Mouse (Mus musculus) lung, adult 2 months (tissue): ENCODE results near the gene Tcf7l1. TPM values are rescaled to one million over a fixed set of nuclear protein-coding genes. Genes with fewer than 3 reads are reported as not detected.

Source experiments
- DNase-seq: peaks from one replicate; pipeline ENCODE4 v3.0.0; 2022
- H3K4me1 ChIP-seq: fragments of 200-500 bp; 2 replicates; pipeline ENCODE4 v1.6.1; 2011; ENCODE audit warnings: low read length; ENCODE audit not compliant: control insufficient read depth, insufficient read depth
- H3K4me3 ChIP-seq: fragments of 200-500 bp; replicated peaks from 2 replicates; pipeline ENCODE3; 2011; ENCODE audit warnings: low read depth, mild to moderate bottlenecking, control low read depth, low read length; ENCODE audit errors: extremely low read depth
- CTCF ChIP-seq: fragments of 200-500 bp; IDR thresholded peaks from 2 replicates; pipeline ENCODE4 v1.5.1; 2011; ENCODE audit warnings: mild to moderate bottlenecking, low read length, control low read depth; ENCODE audit not compliant: insufficient read depth
- POLR2A ChIP-seq: fragments of 200-500 bp; IDR thresholded peaks from 2 replicates; pipeline ENCODE4 v1.6.1; 2011; ENCODE audit warnings: low read depth, mild to moderate bottlenecking, control low read depth, low read length, borderline replicate concordance; ENCODE audit errors: extremely low read depth
- WGBS: fragments of 180-500 bp; shearing (Covaris S2); methylation state at CpG from one replicate; pipeline ENCODE4 v1.1.7; 2018; 5-methylcytosine and 5-hydroxymethylcytosine counted together
- polyA plus RNA-seq: library from polyadenylated mRNA; depleted of rRNA; stranded (reverse); fragments of >200 nt; gene quantifications from 2 replicates; pipeline ENCODE4 v1.2.3, GENCODE M21; 2012

Gene Tcf7l1
- polyA plus RNA-seq, 1 experiment: 30.1 TPM

DNA sequence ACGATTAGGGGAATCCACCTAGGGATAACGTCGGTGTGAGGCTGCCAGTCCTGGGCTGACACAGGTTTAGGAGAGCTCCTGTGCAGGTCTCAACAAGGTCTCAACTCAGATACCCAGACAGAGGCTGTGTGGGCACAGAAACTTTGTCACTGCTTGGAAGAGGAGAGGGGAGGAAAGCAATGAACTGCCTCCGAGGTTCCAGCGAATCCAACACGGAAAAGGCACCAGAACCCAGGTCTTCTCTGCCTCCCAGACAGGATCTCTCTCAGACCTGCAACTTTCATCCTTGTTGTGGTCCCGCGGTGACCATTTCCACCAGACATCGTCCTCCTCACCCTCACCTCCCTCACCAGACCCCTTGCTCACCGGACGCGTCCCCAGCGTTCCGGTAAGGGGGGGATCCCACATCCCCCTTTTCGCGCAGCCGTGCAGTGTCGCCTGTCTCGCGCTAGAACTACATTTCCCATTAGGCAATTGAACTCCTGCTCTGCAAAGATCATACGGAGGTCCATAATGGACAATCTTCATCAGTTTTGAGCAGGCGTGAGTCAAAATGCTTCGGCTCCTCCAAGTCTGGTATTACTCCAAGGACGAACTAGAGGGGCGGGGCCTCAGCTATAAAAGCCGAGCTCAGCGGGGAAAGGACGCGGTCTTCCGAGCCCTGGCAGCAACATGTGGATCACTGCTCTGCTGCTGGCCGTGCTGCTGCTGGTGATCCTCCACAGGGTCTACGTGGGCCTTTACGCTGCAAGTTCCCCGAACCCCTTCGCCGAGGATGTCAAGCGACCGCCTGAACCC is 190.9 kb downstream of the Tcf7l1 start, which contains the start of the genes Elmod3 and Retsat:
Gene Elmod3 (minus strand): TSS at position 458 of the 798 bp plus-strand sequence.
Gene Retsat (plus strand): TSS at position 520 of the 798 bp plus-strand sequence.
- peaks cover 6% of the 10 kb centered on the region; the same call in 1 of the 2 replicates for H3K4me1 ChIP-seq
- peak within 1 kb of the TSS; percentile 99 for H3K4me3 ChIP-seq
- TF ChIP-seq POLR2A: peak; percentile 97
- TF ChIP-seq CTCF: no peak
- peak; percentile 91 for DNase-seq
- 1% methylated on average over 38 of the region's 38 CpGs for WGBS

DNA sequence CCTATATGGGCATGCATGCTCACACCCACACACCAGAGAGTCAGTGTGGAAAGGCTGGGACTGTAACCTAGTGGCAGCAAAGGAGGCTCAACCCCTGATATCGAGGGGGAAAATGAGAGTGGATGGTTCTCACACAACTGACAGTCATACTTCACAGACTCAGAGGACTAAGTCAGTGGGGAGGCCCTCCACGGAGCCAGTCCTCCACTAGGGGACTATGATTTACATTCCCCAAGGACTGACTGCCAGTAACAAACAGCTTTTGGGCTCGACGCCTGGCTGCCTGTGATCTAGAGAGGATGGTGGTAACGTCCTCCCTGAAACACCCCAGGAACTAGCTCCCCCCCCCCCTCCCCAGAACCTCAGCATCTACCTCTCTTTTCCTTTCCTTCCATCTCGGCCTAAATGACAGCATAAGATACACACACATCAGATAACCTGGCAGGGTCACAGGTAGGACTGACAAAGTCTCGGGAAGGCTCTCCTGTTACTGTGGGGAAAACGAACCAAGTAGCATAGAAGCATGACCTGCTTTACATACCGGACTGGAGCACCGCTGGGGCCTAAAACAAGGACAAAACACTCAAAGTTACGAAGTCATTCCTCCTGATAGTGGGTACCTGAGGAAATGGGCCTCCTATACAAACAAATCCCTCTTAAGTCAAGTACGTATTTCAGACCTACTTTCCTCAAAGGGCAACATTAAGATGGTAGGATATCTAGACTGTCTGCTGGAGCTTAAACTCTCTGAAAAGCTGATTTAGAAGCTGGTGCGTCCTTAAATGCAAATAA is 191.8 kb downstream of the Tcf7l1 start:
- peaks cover 6% of the 10 kb centered on the region; the same call in 1 of the 2 replicates for H3K4me1 ChIP-seq
- peak; percentile 35 for DNase-seq
- H3K4me3 ChIP-seq: peak overlapping the region; percentile 99
- no peak for TF ChIP-seq POLR2A
- 25% methylated on average over 13 of the region's 13 CpGs for WGBS

GRCm38 (mm10) chr6:72593914-72594313 is 195.1 kb downstream of the Tcf7l1 start:
- Histone ChIP-seq H3K4me3 (no peak overlapping the region), H3K4me1 (peaks cover 4% of the 10 kb centered on the region; the same call in 1 of the 2 replicates)
- DNase-seq: no peak
- 51% methylated on average over 5 of the region's 5 CpGs for WGBS
- no peak for TF ChIP-seq POLR2A
- TF ChIP-seq CTCF: no peak

DNA sequence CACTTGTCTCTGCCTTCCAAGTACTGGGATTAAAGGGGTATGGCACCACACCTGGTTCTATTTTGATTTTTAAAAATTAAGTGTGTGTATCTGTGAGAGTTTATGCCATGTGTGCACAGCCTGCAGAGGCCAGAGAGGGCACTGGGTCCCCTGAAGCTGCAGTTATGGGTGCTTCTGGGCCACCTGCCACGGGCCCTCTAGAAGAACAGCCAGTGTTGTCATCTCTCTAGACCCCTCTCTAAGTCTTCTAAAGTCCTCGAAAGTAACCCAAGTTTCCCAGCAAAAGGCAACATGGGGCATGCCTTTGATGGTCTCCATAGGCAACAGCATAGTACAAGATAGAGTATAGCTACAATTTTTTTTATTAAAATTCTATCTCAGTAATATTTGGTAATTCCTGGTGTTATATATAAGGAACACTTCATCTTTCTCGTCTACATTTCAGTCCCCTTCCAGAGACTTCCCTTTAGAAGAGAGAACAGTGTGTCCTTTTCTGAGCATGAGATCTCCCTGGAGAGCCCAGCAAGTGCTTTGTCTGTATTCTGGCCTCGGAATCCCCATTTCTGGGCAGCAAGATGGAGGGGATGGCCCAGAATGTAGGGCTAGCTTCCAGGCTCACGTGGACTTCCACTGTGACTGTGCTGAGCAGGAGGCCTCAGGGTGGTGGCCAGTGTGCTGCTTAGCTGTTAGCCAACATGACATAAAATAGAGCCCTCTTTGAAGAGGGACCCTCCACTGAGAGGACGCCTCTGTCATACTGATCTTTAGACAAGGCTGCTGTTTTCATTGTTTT is 195.8 kb downstream of the Tcf7l1 start:
- 72% methylated on average over 6 of the region's 6 CpGs for WGBS
- Histone ChIP-seq H3K4me3 (no peak overlapping the region), H3K4me1 (peaks cover 4% of the 10 kb centered on the region; the same call in 1 of the 2 replicates)
- no peak for DNase-seq
- TF ChIP-seq POLR2A: no peak

DNA sequence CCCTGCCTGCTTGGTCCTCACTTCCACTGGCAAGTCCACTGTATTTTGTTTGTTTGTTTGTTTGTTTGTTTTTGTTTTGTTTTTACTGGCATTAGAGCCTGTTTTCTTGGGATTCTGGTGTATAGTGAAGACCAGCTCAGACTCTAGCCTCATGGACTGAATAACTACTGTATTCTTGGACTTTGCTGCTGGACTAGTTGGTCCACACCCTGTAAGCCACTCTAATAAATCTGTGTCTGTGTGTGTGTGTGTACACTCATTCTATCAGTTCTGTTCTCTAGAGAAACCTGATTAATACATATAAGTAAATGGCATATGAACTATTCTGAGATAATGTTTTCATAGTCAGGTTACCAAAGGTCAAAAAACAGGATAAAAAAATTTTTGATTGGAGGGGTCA is 198.9 kb downstream of the Tcf7l1 start:
- Histone ChIP-seq H3K4me1 (no peaks in the 10 kb centered on the region), H3K4me3 (no peak overlapping the region)
- DNase-seq: no peak
- no peak for TF ChIP-seq POLR2A
- no peak for TF ChIP-seq CTCF

DNA sequence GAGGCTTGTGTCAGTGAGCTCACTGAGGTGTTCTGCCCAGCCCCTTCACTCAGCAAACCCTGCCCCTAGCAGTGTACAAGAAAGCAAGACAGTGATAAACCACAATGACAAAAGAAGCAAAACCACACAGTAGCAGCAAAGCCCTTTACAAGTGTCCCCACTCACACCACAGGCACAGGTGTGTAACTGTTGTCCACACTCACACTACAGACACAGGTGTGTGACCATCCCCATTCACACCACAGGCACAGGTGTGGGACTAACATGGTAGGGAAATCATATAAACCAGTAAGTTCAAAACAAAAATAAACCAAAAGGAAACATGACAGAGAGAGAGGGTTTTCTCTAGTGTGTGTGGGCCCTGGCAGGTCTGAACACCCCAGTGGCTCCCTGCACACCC is 200.7 kb downstream of the Tcf7l1 start:
- Histone ChIP-seq H3K4me3 (no peak overlapping the region), H3K4me1 (no peaks in the 10 kb centered on the region)
- no peak for DNase-seq
- no peak for TF ChIP-seq CTCF
- no peak for TF ChIP-seq POLR2A

GRCm38 (mm10) chr6:72586701-72587100 is 202.4 kb downstream of the Tcf7l1 start:
- TF ChIP-seq CTCF (no peak), POLR2A (no peak)
- H3K4me1 ChIP-seq: no peaks in the 10 kb centered on the region
- 63% methylated on average over 3 of the region's 3 CpGs for WGBS
- no peak for DNase-seq
- no peak overlapping the region for H3K4me3 ChIP-seq

GRCm38 (mm10) chr6:72584154-72584553 is 204.9 kb downstream of the Tcf7l1 start:
- TF ChIP-seq CTCF: no peak
- no peak for TF ChIP-seq POLR2A
- H3K4me1 ChIP-seq: no peaks in the 10 kb centered on the region
- H3K4me3 ChIP-seq: no peak overlapping the region
- DNase-seq: no peak
- WGBS: 80% methylated on average over 11 of the region's 11 CpGs

DNA sequence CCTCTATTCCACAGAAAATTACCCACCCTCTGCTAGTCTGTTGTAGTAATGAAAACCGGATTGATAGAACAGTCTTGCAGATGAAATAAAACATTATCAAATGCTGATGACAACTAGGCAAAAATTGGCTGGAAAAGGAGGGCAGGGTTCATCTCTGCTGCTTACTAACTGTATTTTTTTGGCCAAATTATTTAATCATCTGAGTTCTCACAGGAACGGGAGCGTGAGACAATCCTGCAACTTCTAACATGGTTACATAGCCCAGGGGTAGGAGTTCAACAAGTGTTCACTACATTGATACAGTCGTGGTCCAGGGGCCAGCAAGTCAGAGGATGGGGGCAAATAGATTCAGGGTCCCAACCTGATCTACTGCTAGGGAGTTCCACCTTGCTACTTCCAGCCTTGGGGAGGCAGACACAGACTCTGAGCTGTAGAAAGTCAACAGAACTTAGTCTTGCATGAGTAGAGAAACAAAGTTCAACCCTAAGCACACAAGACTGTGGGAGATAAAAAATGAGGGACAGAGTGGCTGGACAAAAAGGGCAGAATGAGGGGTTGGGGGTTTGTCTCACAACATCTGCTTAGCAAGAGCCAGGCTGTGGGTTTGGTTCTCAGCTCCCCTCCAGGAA is 205.7 kb downstream of the Tcf7l1 start:
- no peak overlapping the region for H3K4me3 ChIP-seq
- WGBS: 74% methylated on average over 4 of the region's 4 CpGs
- no peak for DNase-seq
- H3K4me1 ChIP-seq: no peaks in the 10 kb centered on the region
- TF ChIP-seq CTCF (no peak), POLR2A (no peak)
